Mouse (Mus musculus): ENCODE results near the gene Rac3.

Rac3 gene

DNA sequence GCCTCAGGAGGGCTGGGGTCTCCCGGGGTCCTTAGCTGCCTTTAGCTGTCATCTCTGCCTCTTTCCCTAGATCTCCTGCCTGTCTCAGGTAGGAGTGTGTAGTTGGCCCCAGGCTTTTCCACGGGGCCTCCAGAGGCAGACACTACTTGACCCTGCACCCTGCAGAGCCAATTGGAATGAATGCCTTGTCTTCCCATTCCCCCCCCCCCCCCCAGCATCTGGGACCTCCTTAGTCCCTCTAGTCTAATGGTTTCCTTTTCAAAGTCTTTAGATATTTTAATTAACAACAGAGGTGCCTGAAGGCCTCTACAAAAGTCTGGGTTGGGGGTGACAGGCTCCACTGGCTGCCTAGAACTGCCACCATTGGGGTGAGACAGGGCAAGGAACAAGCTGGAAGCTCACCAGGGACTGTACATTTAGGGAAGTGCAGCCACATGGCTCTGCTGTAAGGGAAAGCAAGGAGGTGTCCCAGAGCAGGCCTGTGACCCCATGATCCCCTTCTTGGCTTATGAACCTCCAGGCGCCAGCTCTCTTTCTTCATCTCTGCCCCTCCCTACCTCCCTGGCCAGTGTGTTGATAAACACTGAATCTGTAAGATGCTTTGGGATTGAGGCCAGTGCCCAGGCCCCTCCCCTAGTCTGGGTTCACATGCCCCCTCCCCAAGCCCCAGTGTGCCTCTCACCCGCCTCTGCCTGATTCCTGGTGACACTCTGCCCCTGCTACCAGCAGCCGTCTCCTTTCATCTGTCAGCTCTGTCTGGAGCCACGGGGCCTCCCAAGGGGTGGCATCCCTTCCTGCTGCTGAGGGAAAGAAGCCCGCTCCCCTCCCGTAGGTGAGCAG lies 16.6 kb upstream of the Rac3 start:
- no peak for DNase-seq (ENCODE audit: low read depth, low spot score)

DNA sequence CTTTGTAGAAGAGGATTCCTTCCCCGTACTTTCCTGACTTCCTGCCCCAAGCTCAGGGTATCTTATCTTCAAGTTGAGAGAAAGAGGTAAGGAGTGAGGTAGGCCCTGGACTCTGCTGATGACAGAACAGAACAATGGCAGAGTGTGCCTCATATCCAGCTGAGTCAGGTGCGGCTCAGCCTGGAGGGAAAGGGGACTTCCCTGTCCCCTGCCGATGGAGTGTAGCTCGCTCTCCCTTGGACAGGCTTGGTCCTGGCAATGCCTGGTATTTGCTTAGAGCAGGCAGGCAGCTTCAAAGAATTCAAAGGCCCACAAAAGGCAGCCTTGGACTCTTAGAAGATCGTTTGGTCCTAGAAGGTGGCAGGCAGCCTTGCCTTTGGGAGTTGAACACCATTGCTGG lies 15.2 kb upstream of the Rac3 start:
- no peak for DNase-seq (ENCODE audit: low read depth, low spot score)

DNA sequence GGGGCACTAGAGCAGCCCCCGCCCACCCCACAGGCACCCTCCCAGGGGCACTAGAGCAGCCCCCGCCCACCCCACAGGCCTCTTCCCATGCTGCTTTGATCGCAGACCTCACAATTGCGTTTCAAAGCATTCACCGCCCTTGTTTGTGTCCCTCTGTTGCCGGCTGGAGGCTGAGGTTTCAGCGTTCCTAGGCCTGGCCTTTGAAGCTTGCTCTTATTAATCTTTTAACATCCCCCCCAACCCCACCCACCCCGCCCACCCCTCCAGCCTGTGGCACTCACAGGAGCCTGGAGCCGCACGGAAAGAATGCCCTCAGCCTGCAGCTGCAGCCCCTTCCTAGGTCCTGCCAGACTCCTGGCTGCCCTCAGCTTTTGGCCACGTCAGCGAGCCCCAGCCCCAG lies 14.0 kb upstream of the Rac3 start:
- no peak for DNase-seq (ENCODE audit: low read depth, low spot score)

DNA sequence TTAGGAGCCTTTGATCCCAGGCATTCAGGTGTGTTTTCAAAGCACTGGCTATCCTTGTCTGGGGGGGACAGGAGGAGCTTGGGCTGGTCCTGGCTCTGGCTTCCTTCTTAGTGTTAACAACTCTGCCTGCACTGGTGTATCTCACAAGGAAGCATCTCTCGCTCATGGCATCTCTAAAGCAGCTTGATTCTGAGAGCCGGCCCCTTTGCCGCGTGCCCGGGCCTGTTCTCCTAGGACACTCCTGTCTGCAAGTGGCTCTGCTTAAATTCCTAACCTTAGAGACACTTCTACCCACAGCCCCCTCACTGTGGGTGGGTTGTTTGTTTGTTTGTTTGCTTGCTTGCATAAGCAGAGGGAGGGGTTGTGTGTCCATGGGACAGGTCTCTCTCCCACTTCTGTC lies 13.3 kb upstream of the Rac3 start:
- no peak for DNase-seq (ENCODE audit: low read depth, low spot score)

DNA sequence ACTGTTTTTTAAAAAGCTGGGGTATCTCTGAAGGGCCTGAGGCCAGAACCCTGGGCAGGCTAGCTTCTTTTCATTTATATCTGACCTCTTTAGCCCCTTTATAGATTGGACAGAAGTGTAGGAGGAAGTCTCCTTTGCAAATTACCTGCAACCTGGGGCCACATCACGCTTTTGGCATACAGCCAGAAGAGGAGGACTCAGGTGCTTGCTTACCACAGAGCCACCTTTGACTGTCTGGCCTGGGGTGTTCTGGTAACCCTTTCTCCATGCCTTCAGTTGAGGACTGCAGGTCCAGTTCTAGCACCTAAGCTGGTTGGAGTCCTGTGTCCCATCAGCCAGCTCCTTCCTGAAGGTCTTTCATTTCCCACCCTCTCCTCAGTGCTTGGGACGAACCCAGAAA lies 11.7 kb upstream of the Rac3 start:
- no peak for DNase-seq (ENCODE audit: low read depth, low spot score)

- DNase-seq (ENCODE audit: low read depth, low spot score): no peak
These were observed 10.6 kb upstream of the Rac3 start for GRCm38 (mm10) chr11:120710672-120711071.

GRCm38 (mm10) chr11:120711980-120712604 lies 9.2 kb upstream of the Rac3 start:
- no peak for DNase-seq (ENCODE audit: low read depth, low spot score)

DNA sequence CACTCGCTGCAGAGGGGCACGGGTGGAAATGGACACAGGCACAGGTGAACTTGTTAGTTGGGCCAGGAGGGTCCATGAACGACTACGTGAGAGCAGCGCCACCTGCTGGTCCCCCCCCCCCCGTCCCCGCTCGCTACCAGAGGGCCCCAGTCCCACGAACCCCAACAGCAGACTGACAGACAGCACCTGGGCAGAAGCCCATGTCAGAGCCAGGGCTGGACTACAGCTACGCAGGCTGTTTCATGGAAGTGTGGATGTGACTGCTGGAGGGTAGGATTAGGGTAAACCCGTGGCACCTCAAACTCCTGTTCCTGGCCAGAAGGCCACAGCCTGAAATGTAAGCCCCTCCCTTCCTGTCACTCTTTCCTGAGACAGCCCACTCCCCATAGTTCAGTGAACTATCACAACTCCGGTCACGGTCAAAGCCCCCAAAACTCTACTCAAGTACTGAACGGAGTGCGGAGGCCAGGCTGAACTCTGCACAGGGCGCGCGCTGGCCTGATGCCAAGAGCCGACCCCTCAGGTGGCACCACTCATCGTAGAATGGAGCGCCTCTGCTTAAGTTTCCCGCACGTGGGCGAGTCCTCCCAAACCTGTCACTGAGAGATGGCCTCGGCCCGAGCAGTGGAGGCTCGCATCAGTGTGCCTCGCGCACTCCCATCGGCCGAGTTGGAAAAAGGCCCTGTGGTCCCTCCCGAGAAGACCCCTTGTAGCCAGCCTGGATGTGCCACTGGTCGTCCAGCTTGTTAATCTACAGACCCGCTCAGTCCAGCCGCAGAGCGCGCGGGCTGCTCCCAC lies 8.3 kb upstream of the Rac3 start:
- peak; percentile 78 for DNase-seq (ENCODE audit: low read depth, low spot score)

- peak; percentile 100 for DNase-seq (ENCODE audit: low read depth, low spot score)
These were observed 7.4 kb upstream of the Rac3 start, which contains the start of the genes Cenpx and Lrrc45 for GRCm38 (mm10) chr11:120713580-120714518. Gene Cenpx, minus strand, starts transcription at chr11:120713738. Gene Lrrc45, plus strand, starts transcription at chr11:120713925.

DNA sequence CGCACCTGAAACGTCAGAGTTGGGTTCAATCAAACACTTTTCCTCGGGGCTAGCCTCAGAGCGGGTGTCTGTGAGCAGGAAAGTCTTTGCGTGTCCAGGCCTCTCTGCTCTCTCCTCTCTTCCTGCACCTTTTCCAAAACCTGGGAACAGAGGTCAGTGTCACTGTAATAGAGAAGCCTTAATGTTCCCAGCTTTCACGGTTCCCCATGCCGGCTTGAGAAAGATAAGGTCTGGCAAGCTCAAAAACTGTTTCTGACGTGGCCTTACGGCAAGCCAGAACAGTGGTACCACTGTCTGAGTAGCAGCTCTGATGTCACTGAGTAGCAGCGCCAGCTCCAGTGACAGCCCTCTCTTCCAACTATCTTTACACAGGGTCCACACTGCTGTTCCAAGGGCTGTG lies 6.7 kb upstream of the Rac3 start:
- DNase-seq (ENCODE audit: low read depth, low spot score): no peak

DNA sequence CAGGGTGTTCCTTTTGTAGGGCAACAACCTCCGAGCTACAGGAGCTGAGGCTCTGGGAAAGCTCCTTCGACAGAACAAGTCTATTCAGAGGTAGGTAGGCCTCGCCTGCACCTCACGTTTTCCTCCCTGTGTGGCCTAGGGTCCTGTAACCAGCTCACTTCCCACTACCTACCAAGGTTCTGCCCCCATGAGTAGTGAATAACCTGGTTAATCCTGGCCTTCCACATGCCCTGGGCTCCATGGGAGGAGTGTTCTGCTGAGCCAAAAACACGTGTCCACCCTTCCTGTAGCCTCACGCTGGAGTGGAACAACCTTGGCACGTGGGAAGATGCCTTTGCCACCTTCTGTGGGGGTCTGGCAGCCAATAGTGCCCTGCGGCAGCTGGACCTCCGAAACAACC lies 6.1 kb upstream of the Rac3 start:
- DNase-seq (ENCODE audit: low read depth, low spot score): no peak

GRCm38 (mm10) chr11:120719242-120719641 lies 2.0 kb upstream of the Rac3 start:
- DNase-seq (ENCODE audit: low read depth, low spot score): no peak

DNA sequence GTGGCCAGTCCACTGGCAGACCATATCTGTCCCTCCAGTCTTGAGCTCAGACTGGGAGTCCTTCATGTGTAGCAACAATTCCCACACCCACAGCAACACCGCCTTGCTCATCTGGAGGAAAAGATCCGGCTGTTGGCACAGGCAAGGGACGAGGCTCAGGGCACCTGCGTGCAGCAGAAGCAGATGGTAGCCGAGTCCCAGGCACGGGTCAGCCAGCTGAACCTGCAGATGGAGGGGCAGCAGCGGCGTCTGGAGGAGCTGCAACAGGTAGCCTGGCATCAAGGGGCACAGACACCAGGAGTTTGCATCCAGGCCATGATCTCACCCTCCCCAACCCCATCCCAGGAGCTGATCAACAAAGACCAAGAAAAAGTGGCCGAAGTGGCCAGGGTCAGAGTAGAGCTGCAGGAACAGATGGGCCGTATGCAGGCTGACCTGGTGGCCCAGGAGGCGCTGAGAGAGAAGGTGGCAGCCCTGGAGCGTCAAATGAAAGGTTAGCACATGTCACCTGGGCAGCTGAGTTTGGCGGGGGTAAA lies 1.4 kb upstream of the Rac3 start:
- DNase-seq (ENCODE audit: low read depth, low spot score): no peak

DNA sequence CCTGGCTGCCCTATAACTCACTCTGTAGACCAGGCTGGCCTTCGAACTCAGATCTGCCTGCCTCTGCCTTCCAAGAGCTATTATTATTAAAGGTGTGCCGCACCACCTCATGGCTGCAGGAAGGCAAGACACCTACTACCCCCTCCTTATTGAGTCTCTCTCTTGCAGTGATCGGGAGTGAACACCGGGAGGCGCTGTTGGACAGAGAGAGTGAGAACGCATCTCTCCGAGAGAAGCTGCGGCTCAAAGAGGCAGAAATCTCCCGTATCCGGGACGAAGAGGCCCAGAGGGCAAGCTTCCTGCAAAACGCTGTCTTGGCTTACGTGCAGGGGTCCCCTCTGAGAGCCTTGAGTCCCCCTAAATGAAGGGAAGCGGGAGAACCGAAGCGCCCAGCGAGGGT lies 820 bp upstream of the Rac3 start:
- peak; percentile 50 for DNase-seq (ENCODE audit: low read depth, low spot score)

DNA sequence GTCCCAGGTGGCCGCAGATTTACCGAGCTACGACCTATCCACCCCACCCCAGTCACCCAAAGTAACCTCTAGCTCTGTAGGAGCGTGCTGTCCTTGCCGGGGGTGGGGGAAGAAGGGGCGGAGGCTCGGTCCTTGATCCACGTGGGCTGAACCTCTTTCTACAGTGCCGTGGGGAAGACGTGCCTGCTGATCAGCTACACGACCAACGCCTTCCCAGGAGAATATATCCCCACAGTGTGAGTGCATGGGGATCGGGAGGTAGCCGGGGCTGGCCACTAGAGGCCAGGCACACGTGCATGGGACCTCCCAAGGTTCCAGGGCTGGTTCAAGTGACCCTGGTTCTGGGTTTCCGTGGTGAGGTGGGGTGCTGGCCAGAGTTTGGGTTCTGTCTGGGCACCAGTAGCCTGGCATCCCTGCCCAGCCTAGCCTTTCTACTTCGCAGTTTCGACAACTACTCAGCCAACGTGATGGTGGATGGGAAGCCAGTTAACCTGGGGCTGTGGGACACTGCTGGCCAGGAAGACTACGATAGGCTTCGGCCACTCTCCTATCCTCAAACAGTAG lies 879 bp downstream of the Rac3 start:
- no peak for DNase-seq (ENCODE audit: low read depth, low spot score)

GRCm38 (mm10) chr11:120722761-120723382 lies 1.6 kb downstream of the Rac3 start:
- DNase-seq (ENCODE audit: low read depth, low spot score): no peak

- DNase-seq (ENCODE audit: low read depth, low spot score): no peak
These were observed 2.2 kb downstream of the Rac3 start for GRCm38 (mm10) chr11:120723509-120723908.

DNA sequence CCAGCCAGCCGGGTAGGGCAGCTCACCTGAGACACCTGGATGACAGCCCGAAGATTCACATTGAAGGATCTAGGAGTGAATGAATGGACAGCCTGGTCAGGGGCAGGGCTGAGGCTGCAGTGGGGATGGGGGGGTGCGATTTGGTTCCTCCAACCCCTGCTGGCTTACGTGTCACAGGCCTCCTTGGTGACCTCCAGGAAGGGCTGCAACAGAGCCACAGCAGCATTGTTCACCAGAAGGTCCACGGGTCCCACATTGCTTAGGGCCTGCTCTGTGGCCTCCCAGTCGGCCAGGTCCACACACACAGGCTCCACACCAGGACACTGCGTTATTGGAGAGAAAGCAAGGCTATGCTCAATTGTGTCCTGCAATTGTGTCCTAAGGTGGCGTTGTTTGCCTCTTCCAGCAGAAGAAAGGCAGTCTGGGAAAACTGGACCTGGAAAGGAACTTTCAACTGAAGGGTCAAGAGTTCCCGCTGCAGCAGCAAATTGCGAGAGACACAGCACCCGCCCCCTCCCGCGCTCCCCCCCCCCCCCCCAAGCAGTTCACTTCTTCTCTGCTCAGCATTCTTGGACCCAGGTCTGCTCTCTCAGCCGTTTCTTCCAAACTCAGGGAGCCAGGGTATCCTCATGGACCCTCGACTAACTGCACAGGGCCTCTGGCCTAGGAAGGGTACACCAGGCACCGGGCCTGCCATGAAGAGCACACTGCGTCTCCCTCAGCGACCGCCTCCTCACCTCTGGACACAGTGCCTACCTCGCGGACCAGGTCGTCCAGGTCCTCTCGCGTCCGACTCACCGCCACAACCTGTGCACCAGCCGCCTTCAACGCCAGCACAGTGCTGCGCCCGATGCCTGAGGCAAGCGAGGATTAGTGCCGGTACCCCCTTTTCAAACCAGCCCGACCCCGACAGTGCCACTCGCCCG lies 5.2 kb downstream of the Rac3 start:
- peak; percentile 30 for DNase-seq (ENCODE audit: low read depth, low spot score)

- DNase-seq (ENCODE audit: low read depth, low spot score): peak; percentile 99
These were observed 5.9 kb downstream of the Rac3 start, which contains the start of gene Dcxr for GRCm38 (mm10) chr11:120727169-120727527. Gene Dcxr, minus strand, starts transcription at chr11:120727281.
